Mouse (Mus musculus): ENCODE results near the gene Rbm47.

DNA sequence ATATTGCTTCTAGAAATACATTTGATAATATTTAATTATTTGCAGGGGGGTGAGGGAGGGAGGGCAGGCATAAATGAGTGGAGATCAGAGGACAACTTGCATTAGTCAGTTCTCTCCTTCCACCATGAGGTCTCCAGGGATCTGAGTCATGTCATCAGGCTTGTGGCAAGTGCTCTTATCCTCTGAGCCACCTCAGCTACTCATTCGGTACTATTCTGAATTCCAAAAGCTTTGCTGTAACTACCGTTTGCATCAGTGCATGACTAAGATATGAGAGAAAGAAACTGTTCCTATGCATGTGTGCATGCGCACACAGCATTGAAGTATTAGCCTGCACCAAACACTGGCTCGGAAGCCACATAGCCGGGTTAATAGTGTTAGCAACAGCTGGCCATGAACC is 114.1 kb downstream of the Rbm47 start:
- TF ChIP-seq CTCF (IDR thresholded peaks at IDR 0.05) (no peak), POLR2A (IDR thresholded peaks at IDR 0.05; ENCODE audit: insufficient read depth, low read depth, low read length) (no peak), EP300 (IDR thresholded peaks at IDR 0.05; ENCODE audit: insufficient read depth, low read depth, low read length) (no peak)

All from heart, adult 2 months (tissue).